Mouse (Mus musculus) C2C12 (cell line): ENCODE results near the gene Chchd10. TPM values are rescaled to one million over a fixed set of nuclear protein-coding genes. Genes with fewer than 3 reads are reported as not detected.

Experiments
- H3K27me3 ChIP-seq: one replicate; pipeline ENCODE4 v1.6.1; 2011; ENCODE audit not compliant: control insufficient read depth, insufficient read depth, insufficient read length
- H3K36me3 ChIP-seq: one replicate; pipeline ENCODE4 v1.6.1; 2011; ENCODE audit not compliant: control insufficient read depth, insufficient read depth
- H3K4me3 ChIP-seq: one replicate; pipeline ENCODE4 v1.5.1; 2011; ENCODE audit warnings: mild to moderate bottlenecking, control low read depth; ENCODE audit not compliant: poor library complexity, insufficient read depth, severe bottlenecking
- H3K79me2 ChIP-seq: one replicate; pipeline ENCODE4 v1.6.1; 2011; ENCODE audit not compliant: control insufficient read depth, insufficient read depth
- H3K79me3 ChIP-seq: one replicate; pipeline ENCODE4 v1.6.1; 2011; ENCODE audit warnings: low read depth, control low read depth
- H3ac ChIP-seq: one replicate; pipeline ENCODE3; 2011; ENCODE audit warnings: low read depth; ENCODE audit not compliant: control insufficient read depth, insufficient read length
- CEBPB ChIP-seq: IDR thresholded peaks from one replicate; pipeline ENCODE4 v1.6.1; 2011; ENCODE audit warnings: low read depth, mild to moderate bottlenecking, control low read depth, moderate library complexity
- CTCF ChIP-seq: IDR thresholded peaks from one replicate; pipeline ENCODE4 v1.5.1; 2011; ENCODE audit not compliant: control insufficient read depth, insufficient read depth, insufficient read length
- FOSL1 ChIP-seq: IDR thresholded peaks from one replicate; pipeline ENCODE4 v1.8.0; 2011; ENCODE audit warnings: mild to moderate bottlenecking, low read length; ENCODE audit not compliant: poor library complexity, insufficient read depth, severe bottlenecking
- MAX ChIP-seq: IDR thresholded peaks from one replicate; pipeline ENCODE4 v1.6.1; 2011; ENCODE audit warnings: mild to moderate bottlenecking, control low read depth
- MYOD1 ChIP-seq: IDR thresholded peaks from one replicate; pipeline ENCODE4 v1.6.1; 2011; ENCODE audit warnings: low read depth; ENCODE audit not compliant: control insufficient read depth, insufficient read length
- MYOG ChIP-seq: IDR thresholded peaks from one replicate; pipeline ENCODE4 v1.6.1; 2011; ENCODE audit not compliant: control insufficient read depth, insufficient read length; ENCODE audit errors: extremely low read depth
- USF1 ChIP-seq: IDR thresholded peaks from one replicate; pipeline ENCODE4 v1.6.1; 2011; ENCODE audit warnings: low read depth, mild to moderate bottlenecking, control low read depth, moderate library complexity
- polyA plus RNA-seq: library from polyadenylated mRNA; unstranded; fragments of >200 nt; fragmentation: generic; extraction: Trizol; gene quantifications from one replicate; pipeline ENCODE4 v1.2.1, GENCODE M21; 2012; ENCODE audit warnings: missing spikeins

Gene Chchd10
- polyA plus RNA-seq, 1 experiment: 91.1 TPM

GRCm38 (mm10) chr10:75942736-75943477, 10.0 kb downstream of the Chchd10 start, which contains the start of gene Vpreb3:
TSS of gene Vpreb3 (plus strand) at chr10:75943057.
- no peaks in the 10 kb centered on the region for H3K27me3 ChIP-seq
- H3ac ChIP-seq: no peak within 1 kb of the TSS
- no peaks in the 10 kb centered on the region for H3K36me3 ChIP-seq
- no peak within 1 kb of the TSS for H3K4me3 ChIP-seq
- H3K79me3 ChIP-seq: no peaks in the 10 kb centered on the region
- H3K79me2 ChIP-seq: no peaks in the 10 kb centered on the region
- TF ChIP-seq MYOD1 (no peak), MAX (no peak)

- H3K36me3 ChIP-seq: no peaks in the 10 kb centered on the region
- TF ChIP-seq CEBPB: peak; percentile 17
- TF ChIP-seq MAX: no peak
- no peaks in the 10 kb centered on the region for H3K79me2 ChIP-seq
- no peak overlapping the region for H3K4me3 ChIP-seq
- H3K79me3 ChIP-seq: no peaks in the 10 kb centered on the region
- H3K27me3 ChIP-seq: no peaks in the 10 kb centered on the region
- H3ac ChIP-seq: no peak overlapping the region
These were observed 11.3 kb downstream of the Chchd10 start for GRCm38 (mm10) chr10:75944066-75944772.

- no peaks in the 10 kb centered on the region for H3K36me3 ChIP-seq
- H3K4me3 ChIP-seq: no peak overlapping the region
- H3K27me3 ChIP-seq: no peaks in the 10 kb centered on the region
- no peaks in the 10 kb centered on the region for H3K79me3 ChIP-seq
- TF ChIP-seq MYOG (no peak), FOSL1 (no peak), MAX (no peak), CTCF (no peak), CEBPB (no peak), MYOD1 (no peak)
- no peaks in the 10 kb centered on the region for H3K79me2 ChIP-seq
- H3ac ChIP-seq: no peak overlapping the region
These were observed 12.3 kb downstream of the Chchd10 start for GRCm38 (mm10) chr10:75945213-75945612.

GRCm38 (mm10) chr10:75945896-75946295, 13.0 kb downstream of the Chchd10 start:
- Histone ChIP-seq H3K27me3 (no peaks in the 10 kb centered on the region), H3K79me2 (no peaks in the 10 kb centered on the region), H3K4me3 (no peak overlapping the region), H3K36me3 (no peaks in the 10 kb centered on the region), H3K79me3 (no peaks in the 10 kb centered on the region), H3ac (no peak overlapping the region)
- TF ChIP-seq CEBPB (no peak), MYOD1 (no peak), USF1 (no peak), MAX (no peak), FOSL1 (no peak), CTCF (no peak), MYOG (no peak)

- no peak overlapping the region for H3ac ChIP-seq
- peaks cover 3% of the 10 kb centered on the region for H3K27me3 ChIP-seq
- H3K79me3 ChIP-seq: no peaks in the 10 kb centered on the region
- no peaks in the 10 kb centered on the region for H3K79me2 ChIP-seq
- H3K4me3 ChIP-seq: no peak overlapping the region
- no peaks in the 10 kb centered on the region for H3K36me3 ChIP-seq
- TF ChIP-seq MAX: no peak
- no peak for TF ChIP-seq MYOD1
These were observed 15.1 kb downstream of the Chchd10 start for GRCm38 (mm10) chr10:75948079-75948478.

GRCm38 (mm10) chr10:75949053-75950045, 16.4 kb downstream of the Chchd10 start:
- no peak for TF ChIP-seq CTCF
- TF ChIP-seq MAX: no peak
- no peak for TF ChIP-seq FOSL1
- no peak for TF ChIP-seq MYOG
- H3K79me2 ChIP-seq: no peaks in the 10 kb centered on the region

More at GRCm38 (mm10) chr10:75949053-75950045, 16.4 kb downstream of the Chchd10 start:
- H3ac ChIP-seq: no peak overlapping the region
- no peaks in the 10 kb centered on the region for H3K36me3 ChIP-seq
- no peak overlapping the region for H3K4me3 ChIP-seq
- H3K79me3 ChIP-seq: no peaks in the 10 kb centered on the region
- H3K27me3 ChIP-seq: peaks cover 11% of the 10 kb centered on the region
